Mouse (Mus musculus): ENCODE measurements around the gene 4930535I16Rik. TPM values are rescaled to one million over a fixed set of nuclear protein-coding genes. Genes with fewer than 3 reads are reported as not detected.
A peak's percentile ranks its signal among the peaks of the same experiment; 100 is the strongest.

Gene 4930535I16Rik
- total and polyA plus RNA-seq, 2 experiments from 2014 or later, result 0.25 TPM; not detected in 1

DNA sequence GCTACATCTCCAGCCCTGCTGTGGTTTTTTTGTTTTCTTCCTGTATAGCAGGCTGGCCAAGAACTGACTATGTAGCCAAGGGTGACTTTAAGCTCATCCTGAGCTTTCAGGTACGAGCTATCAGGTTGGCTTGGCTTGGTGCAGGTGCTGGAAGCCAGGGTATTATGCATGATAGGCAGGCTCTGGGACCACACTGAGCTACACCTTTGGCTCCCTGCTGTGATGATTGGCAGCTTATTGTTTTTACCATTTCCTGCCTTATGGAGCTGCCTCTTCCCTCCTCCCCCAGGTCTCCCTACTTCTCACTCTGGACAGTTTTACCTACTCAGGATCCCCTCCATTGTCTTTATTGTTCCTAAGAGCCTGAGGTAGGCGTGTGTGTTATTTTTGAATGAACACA is 1.0 kb upstream of the 4930535I16Rik start:
- WGBS, result 57% methylated on average over 2 of the region's 2 CpGs
- ATAC-seq (ENCODE audit: insufficient read depth, low read depth) (no peak), DNase-seq (ENCODE audit: low spot score) (no peak)
- Histone ChIP-seq H3K4me3 (ENCODE audit: low read depth, low read length) (no peak overlapping the region), H3K36me3 (replicated peaks; ENCODE audit: control insufficient read depth, insufficient read depth, low read length) (peaks cover 32% of the 10 kb centered on the region), H3K4me1 (ENCODE audit: control insufficient read depth, insufficient read depth) (peaks cover 19% of the 10 kb centered on the region), H3K27ac (ENCODE audit: low read depth) (no peak overlapping the region), H3K4me2 (ENCODE audit: low read depth, low read length) (peak overlapping the region; percentile 80), H3K27me3 (ENCODE audit: control insufficient read depth, insufficient read depth, low read length) (no peaks in the 10 kb centered on the region), H3K9ac (replicated peaks; ENCODE audit: low read depth, low read length) (0 out of 2 replicates have a peak overlapping the region, but pooled peaks have one; percentile 95), H3K9me3 (replicated peaks; ENCODE audit: control insufficient read depth, low read length) (no peaks in the 10 kb centered on the region)
- TF ChIP-seq CTCF (IDR thresholded peaks at IDR 0.05; ENCODE audit: low read depth) (no peak), EP300 (IDR thresholded peaks at IDR 0.05; ENCODE audit: low read depth) (no peak)

DNA sequence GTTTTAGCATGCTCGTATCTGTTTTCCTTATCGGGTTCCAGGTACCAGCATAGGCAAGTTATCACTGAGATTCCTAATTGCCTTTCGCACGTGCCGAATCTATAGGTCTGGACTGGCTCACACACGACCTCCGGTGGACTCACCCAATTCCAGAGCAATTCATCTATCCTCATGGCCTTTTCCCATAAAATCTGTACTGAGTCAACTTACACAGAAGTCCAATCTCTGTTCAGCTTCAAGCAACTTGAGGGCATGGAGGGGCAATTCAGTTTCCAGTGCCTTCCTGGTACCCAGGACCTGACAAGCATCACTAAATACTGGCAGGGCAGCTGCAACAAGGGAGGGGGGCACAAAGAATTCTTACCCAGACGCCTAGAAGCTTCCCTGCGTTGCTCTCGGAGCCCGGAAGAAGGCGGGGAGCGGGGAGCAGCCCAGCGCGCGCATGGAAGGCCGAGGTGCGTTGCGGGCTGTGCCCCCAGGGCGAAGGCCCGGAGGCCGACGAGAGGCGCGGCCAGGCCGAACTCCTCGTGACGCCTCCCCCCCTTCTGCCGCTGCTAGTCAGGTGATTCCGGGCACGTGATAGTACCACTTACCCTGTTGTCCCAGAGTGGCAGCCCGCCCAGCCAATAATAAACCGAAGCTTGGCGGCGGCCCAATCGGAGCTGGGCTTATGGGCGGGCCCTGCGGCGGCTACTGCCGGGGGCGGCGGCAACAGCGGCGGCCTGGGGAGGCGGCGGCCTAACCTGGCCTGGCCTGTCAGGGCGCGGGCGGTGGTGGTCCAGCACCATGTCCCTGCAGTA is 874 bp downstream of the 4930535I16Rik start, which contains the start of gene Rragc:
Gene Rragc, plus strand, starts transcription at position 699 of the 800 bp plus-strand sequence.
- Histone ChIP-seq H3K4me2 (ENCODE audit: low read depth, low read length) (peak within 1 kb of the TSS; percentile 86), H3K27ac (ENCODE audit: low read depth) (peak within 1 kb of the TSS; percentile 89), H3K9me3 (replicated peaks; ENCODE audit: control insufficient read depth, low read length) (no peaks in the 10 kb centered on the region), H3K36me3 (replicated peaks; ENCODE audit: control insufficient read depth, insufficient read depth, low read length) (peaks cover 29% of the 10 kb centered on the region), H3K4me1 (ENCODE audit: control insufficient read depth, insufficient read depth) (peaks cover 26% of the 10 kb centered on the region), H3K4me3 (ENCODE audit: low read depth, low read length) (peak within 1 kb of the TSS; percentile 93), H3K9ac (replicated peaks; ENCODE audit: low read depth, low read length) (peak within 1 kb of the TSS; percentile 95), H3K27me3 (ENCODE audit: control insufficient read depth, insufficient read depth, low read length) (no peaks in the 10 kb centered on the region)
- peak; percentile 99 for DNase-seq (ENCODE audit: low spot score)
- TF ChIP-seq EP300 (IDR thresholded peaks at IDR 0.05; ENCODE audit: low read depth) (peak; percentile 97), CTCF (IDR thresholded peaks at IDR 0.05; ENCODE audit: low read depth) (no peak)
- WGBS, result under 1% methylated on average over 46 of the region's 49 CpGs
- ATAC-seq (ENCODE audit: insufficient read depth, low read depth), result peak; percentile 99

DNA sequence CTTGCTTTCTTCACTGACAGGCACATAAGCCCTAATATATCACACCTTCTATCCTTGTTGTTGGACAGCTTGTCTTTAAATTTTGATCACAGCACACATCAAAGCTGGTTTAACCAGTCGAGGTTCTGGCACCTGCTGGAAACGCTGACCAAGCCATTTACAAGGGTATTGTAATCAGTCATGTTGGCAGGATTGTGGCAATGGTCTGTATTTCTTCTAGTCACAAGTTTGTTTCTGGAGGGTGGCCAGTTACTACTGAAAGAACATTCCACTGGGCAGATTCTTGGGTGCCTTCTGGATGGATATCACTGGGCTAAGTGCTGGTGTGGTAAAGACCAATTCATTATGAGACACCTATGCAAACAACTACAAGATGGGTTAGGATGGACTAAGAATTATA is 5.4 kb downstream of the 4930535I16Rik start:
- WGBS, result 24% methylated on average over 2 of the region's 2 CpGs
- DNase-seq (ENCODE audit: low spot score) (peak; percentile 21), ATAC-seq (ENCODE audit: insufficient read depth, low read depth) (no peak)
- Histone ChIP-seq H3K4me1 (ENCODE audit: control insufficient read depth, insufficient read depth) (peaks cover 17% of the 10 kb centered on the region; the same call in 1 of the 2 replicates), H3K4me3 (ENCODE audit: low read depth, low read length) (no peak overlapping the region), H3K27ac (ENCODE audit: low read depth) (peak overlapping the region; percentile 38; the same call in 1 of the 2 replicates), H3K36me3 (replicated peaks; ENCODE audit: control insufficient read depth, insufficient read depth, low read length) (peaks cover 28% of the 10 kb centered on the region), H3K4me2 (ENCODE audit: low read depth, low read length) (no peak overlapping the region), H3K27me3 (ENCODE audit: control insufficient read depth, insufficient read depth, low read length) (no peaks in the 10 kb centered on the region), H3K9me3 (replicated peaks; ENCODE audit: control insufficient read depth, low read length) (no peaks in the 10 kb centered on the region), H3K9ac (replicated peaks; ENCODE audit: low read depth, low read length) (no peak overlapping the region)
- TF ChIP-seq CTCF (IDR thresholded peaks at IDR 0.05; ENCODE audit: low read depth) (no peak), EP300 (IDR thresholded peaks at IDR 0.05; ENCODE audit: low read depth) (no peak)

DNA sequence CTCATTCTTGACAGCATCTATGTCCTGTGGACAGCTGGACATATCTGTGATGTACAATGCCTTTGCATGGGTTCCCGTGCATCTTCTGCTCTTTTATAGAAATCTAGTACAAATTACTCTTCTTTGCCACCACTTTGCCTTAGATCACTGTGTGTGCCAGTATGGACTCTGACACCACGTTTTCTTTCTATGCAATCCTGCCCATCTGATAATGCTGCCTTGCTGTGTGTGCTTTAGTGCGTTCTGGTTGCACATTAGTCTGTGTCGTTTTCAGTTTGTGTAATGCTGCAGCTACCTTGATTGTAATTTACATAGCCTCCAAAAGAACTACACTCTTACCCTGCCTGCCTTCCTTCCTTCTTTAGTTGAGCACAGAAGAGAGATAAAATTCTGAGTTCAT is 6.3 kb downstream of the 4930535I16Rik start:
- peaks cover 13% of the 10 kb centered on the region; the same call in 1 of the 2 replicates for H3K4me1 ChIP-seq (ENCODE audit: control insufficient read depth, insufficient read depth)
- no peak overlapping the region for H3K9ac ChIP-seq (replicated peaks; ENCODE audit: low read depth, low read length)
- 76% methylated on average over 4 of the region's 4 CpGs for WGBS
- H3K4me2 ChIP-seq (ENCODE audit: low read depth, low read length), result no peak overlapping the region
- H3K36me3 ChIP-seq (replicated peaks; ENCODE audit: control insufficient read depth, insufficient read depth, low read length), result peaks cover 28% of the 10 kb centered on the region
- ATAC-seq (ENCODE audit: insufficient read depth, low read depth), result no peak
- H3K27ac ChIP-seq (ENCODE audit: low read depth), result no peak overlapping the region
- H3K27me3 ChIP-seq (ENCODE audit: control insufficient read depth, insufficient read depth, low read length), result no peaks in the 10 kb centered on the region
- TF ChIP-seq EP300 (IDR thresholded peaks at IDR 0.05; ENCODE audit: low read depth) (no peak), CTCF (IDR thresholded peaks at IDR 0.05; ENCODE audit: low read depth) (no peak)
- H3K9me3 ChIP-seq (replicated peaks; ENCODE audit: control insufficient read depth, low read length), result no peaks in the 10 kb centered on the region
- H3K4me3 ChIP-seq (ENCODE audit: low read depth, low read length), result no peak overlapping the region
- DNase-seq (ENCODE audit: low spot score), result no peak

DNA sequence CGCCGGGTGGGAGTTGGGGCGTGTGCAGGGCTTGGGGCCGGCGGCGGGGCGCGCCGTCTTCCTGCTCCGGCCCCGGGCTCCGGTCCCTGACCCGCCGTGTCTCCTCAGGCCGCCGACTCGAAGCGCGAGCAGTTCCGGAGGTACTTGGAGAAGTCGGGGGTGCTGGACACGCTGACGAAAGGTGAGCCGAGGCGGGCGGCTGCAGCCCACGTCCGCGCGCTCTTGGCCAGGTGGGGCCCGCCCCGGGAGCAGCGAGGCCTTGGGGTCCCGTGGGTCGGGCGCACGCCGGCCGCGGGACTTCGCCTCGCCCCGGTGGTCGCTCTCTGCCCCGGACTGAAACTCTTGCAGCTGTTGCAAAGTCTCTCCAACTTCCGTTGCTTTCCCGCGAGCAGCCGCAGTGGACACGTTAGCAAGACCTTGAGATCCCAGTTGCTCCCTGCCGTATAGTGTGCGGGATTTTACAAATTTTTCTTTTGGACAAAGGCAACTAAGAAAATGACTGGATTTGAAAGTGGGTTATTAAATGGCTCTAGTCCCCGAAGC is 12.6 kb downstream of the 4930535I16Rik start:
- H3K27ac ChIP-seq (ENCODE audit: low read depth), result peak overlapping the region; percentile 71
- TF ChIP-seq CTCF (IDR thresholded peaks at IDR 0.05; ENCODE audit: low read depth) (no peak), EP300 (IDR thresholded peaks at IDR 0.05; ENCODE audit: low read depth) (no peak)
- DNase-seq (ENCODE audit: low spot score), result no peak
- H3K27me3 ChIP-seq (ENCODE audit: control insufficient read depth, insufficient read depth, low read length), result no peaks in the 10 kb centered on the region
- H3K4me2 ChIP-seq (ENCODE audit: low read depth, low read length), result peak overlapping the region; percentile 96
- H3K4me1 ChIP-seq (ENCODE audit: control insufficient read depth, insufficient read depth), result peaks cover 15% of the 10 kb centered on the region
- peak overlapping the region; percentile 74 for H3K4me3 ChIP-seq (ENCODE audit: low read depth, low read length)
- WGBS, result under 1% methylated on average over 53 of the region's 53 CpGs
- H3K9ac ChIP-seq (replicated peaks; ENCODE audit: low read depth, low read length), result peak overlapping the region; percentile 63
- H3K36me3 ChIP-seq (replicated peaks; ENCODE audit: control insufficient read depth, insufficient read depth, low read length), result peaks cover 6% of the 10 kb centered on the region
- no peaks in the 10 kb centered on the region for H3K9me3 ChIP-seq (replicated peaks; ENCODE audit: control insufficient read depth, low read length)
- ATAC-seq (ENCODE audit: insufficient read depth, low read depth), result no peak; the same call in 1 of the 2 replicates
